Mouse (Mus musculus): ENCODE measurements at regions not wholly inside any gene's neighbourhood (a gene's known extent, or its start where the extent isn't known, plus 50 kb on each side); places are given as distances from the start of the nearest gene placed in this dataset.

DNA sequence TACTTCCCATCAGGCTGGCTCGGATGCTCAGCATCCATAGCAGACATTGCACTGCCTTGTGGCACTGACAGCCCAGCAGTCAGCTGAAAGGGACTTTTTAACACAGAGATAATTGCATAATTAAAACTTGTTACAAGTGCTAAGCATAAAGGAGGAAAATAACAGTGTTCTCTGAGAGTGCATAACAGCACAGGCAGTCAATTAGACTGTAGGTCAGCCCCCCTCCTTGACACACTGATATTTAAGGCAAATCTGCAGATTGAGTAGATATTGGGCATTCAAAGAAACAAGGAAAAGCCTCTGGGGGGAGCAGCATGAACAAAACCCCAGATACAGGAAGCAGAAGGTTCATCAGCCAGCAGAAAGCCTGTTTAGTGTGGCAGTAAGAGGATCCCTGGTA, 237.8 kb upstream of the Cdh11 start:
- TF ChIP-seq CTCF (IDR thresholded peaks at IDR 0.05; ENCODE audit: control insufficient read depth, insufficient read depth, insufficient replicate concordance, low read depth, low read length) (no peak), POLR2A (IDR thresholded peaks at IDR 0.05; ENCODE audit: control insufficient read depth, low read depth, low read length) (no peak)

Measured in testis, adult 2 months (tissue).